Mouse (Mus musculus) c-Kit-positive CD71-negative TER-119-negative erythroid progenitor cells, embryonic 14.5 days (primary cell): ENCODE data around the gene Psmb7.

Experiments used
- DNase-seq: peaks from one replicate; pipeline ENCODE4 v3.0.0-alpha.2; 2013; ENCODE audit warnings: low read depth

Gene Psmb7

GRCm38 (mm10) chr2:38637716-38638267, 6.1 kb downstream of the Psmb7 start:
- DNase-seq = no peak

- DNase-seq = no peak
Observed at GRCm38 (mm10) chr2:38630574-38630973, 13.3 kb downstream of the Psmb7 start.

- DNase-seq = no peak
Observed at GRCm38 (mm10) chr2:38629451-38629850, 14.4 kb downstream of the Psmb7 start.

- no peak for DNase-seq
Observed at GRCm38 (mm10) chr2:38628801-38629200, 15.1 kb downstream of the Psmb7 start.

GRCm38 (mm10) chr2:38623821-38624590, 19.9 kb downstream of the Psmb7 start:
- no peak for DNase-seq

- DNase-seq = no peak
Observed at GRCm38 (mm10) chr2:38623411-38623810, 20.5 kb downstream of the Psmb7 start.

GRCm38 (mm10) chr2:38621610-38622021, 22.3 kb downstream of the Psmb7 start:
- DNase-seq = no peak

GRCm38 (mm10) chr2:38621076-38621475, 22.8 kb downstream of the Psmb7 start:
- no peak for DNase-seq

- no peak for DNase-seq
Observed at GRCm38 (mm10) chr2:38619777-38620176, 24.1 kb downstream of the Psmb7 start.

GRCm38 (mm10) chr2:38616956-38617872, 26.7 kb downstream of the Psmb7 start:
- no peak for DNase-seq

- peak; percentile 42 for DNase-seq
Observed at GRCm38 (mm10) chr2:38616072-38616471, 27.8 kb downstream of the Psmb7 start.

- no peak for DNase-seq
Observed at GRCm38 (mm10) chr2:38614437-38614836, 29.4 kb downstream of the Psmb7 start.

- DNase-seq = no peak
Observed at GRCm38 (mm10) chr2:38613576-38613975, 30.3 kb downstream of the Psmb7 start.

- DNase-seq = no peak
Observed at GRCm38 (mm10) chr2:38612596-38612995, 31.3 kb downstream of the Psmb7 start.

- no peak for DNase-seq
Observed at GRCm38 (mm10) chr2:38610161-38610560, 33.7 kb downstream of the Psmb7 start.

- DNase-seq = no peak
Observed at GRCm38 (mm10) chr2:38609310-38609709, 34.6 kb downstream of the Psmb7 start.

- DNase-seq = no peak
Observed at GRCm38 (mm10) chr2:38608831-38609309, 35.0 kb downstream of the Psmb7 start.

GRCm38 (mm10) chr2:38607716-38608115, 36.2 kb downstream of the Psmb7 start:
- no peak for DNase-seq

GRCm38 (mm10) chr2:38600842-38601241, 43.0 kb downstream of the Psmb7 start:
- no peak for DNase-seq

GRCm38 (mm10) chr2:38598395-38598794, 45.5 kb downstream of the Psmb7 start:
- DNase-seq = no peak

GRCm38 (mm10) chr2:38597896-38598295, 46.0 kb downstream of the Psmb7 start:
- peak; percentile 16 for DNase-seq

GRCm38 (mm10) chr2:38594874-38595273, 49.0 kb downstream of the Psmb7 start:
- DNase-seq = no peak
